Mouse (Mus musculus): ENCODE measurements at regions not wholly inside any gene's neighbourhood (a gene's known extent, or its start where the extent isn't known, plus 50 kb on each side); places are given as distances from the start of the nearest gene placed in this dataset.

GRCm38 (mm10) chr3:149820670-149821069 lies 830.3 kb upstream of the Adgrl2 start:
- H3K9ac ChIP-seq (ENCODE audit: low read depth, low read length) = no peak overlapping the region
- 93% methylated on average over 3 of the region's 3 CpGs for WGBS
- no peak for TF ChIP-seq CTCF (IDR thresholded peaks at IDR 0.05; ENCODE audit: low read depth)
- H3K4me3 ChIP-seq (ENCODE audit: low read depth, low read length) = no peak overlapping the region
- H3K36me3 ChIP-seq (ENCODE audit: control insufficient read depth, insufficient read depth) = no peaks in the 10 kb centered on the region
- no peak overlapping the region for H3K27ac ChIP-seq (ENCODE audit: low read depth, low read length)
- no peaks in the 10 kb centered on the region for H3K9me3 ChIP-seq (ENCODE audit: control insufficient read depth)
- H3K4me1 ChIP-seq (replicated peaks; ENCODE audit: control insufficient read depth, insufficient read depth, low read length) = no peaks in the 10 kb centered on the region
- H3K27me3 ChIP-seq (replicated peaks; ENCODE audit: control insufficient read depth, insufficient read depth, low read length) = no peaks in the 10 kb centered on the region
- no peak for ATAC-seq
- no peak overlapping the region for H3K4me2 ChIP-seq (replicated peaks; ENCODE audit: low read depth)

DNA sequence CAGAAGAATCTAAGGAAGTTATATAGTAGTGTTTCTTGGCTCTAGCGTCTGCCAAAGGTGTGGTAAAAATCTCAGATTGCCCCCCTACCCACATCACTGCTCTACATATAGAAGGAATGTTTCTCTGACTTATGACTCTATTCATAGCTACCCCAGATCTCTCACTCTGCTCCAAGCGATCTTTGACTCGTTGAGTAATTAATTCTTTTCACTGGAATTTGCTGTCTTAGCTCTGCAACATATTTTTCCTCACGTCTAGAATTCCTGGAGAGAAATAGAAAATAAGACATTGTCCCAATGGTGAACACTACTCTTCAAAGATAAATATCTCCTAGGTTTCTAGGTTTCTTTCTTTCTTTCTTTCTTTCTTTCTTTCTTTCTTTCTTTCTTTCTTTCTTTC lies 829.5 kb upstream of the Adgrl2 start:
- H3K27me3 ChIP-seq (replicated peaks; ENCODE audit: control insufficient read depth, insufficient read depth, low read length) = no peaks in the 10 kb centered on the region
- H3K36me3 ChIP-seq (ENCODE audit: control insufficient read depth, insufficient read depth) = no peaks in the 10 kb centered on the region
- TF ChIP-seq CTCF (IDR thresholded peaks at IDR 0.05; ENCODE audit: low read depth) = no peak
- no peak for ATAC-seq
- no peak overlapping the region for H3K27ac ChIP-seq (ENCODE audit: low read depth, low read length)
- H3K4me2 ChIP-seq (replicated peaks; ENCODE audit: low read depth) = no peak overlapping the region
- H3K4me3 ChIP-seq (ENCODE audit: low read depth, low read length) = no peak overlapping the region
- H3K4me1 ChIP-seq (replicated peaks; ENCODE audit: control insufficient read depth, insufficient read depth, low read length) = no peaks in the 10 kb centered on the region
- H3K9me3 ChIP-seq (ENCODE audit: control insufficient read depth) = no peaks in the 10 kb centered on the region
- no peak overlapping the region for H3K9ac ChIP-seq (ENCODE audit: low read depth, low read length)
- 68% methylated on average over 4 of the region's 4 CpGs for WGBS

GRCm38 (mm10) chr3:149819081-149819480 lies 828.7 kb upstream of the Adgrl2 start:
- no peak for ATAC-seq
- no peak overlapping the region for H3K4me2 ChIP-seq (replicated peaks; ENCODE audit: low read depth)
- whole genome bisulfite sequencing = 59% methylated on average over 2 of the region's 2 CpGs
- H3K27ac ChIP-seq (ENCODE audit: low read depth, low read length) = no peak overlapping the region
- TF ChIP-seq CTCF (IDR thresholded peaks at IDR 0.05; ENCODE audit: low read depth) = no peak
- no peaks in the 10 kb centered on the region for H3K9me3 ChIP-seq (ENCODE audit: control insufficient read depth)
- H3K36me3 ChIP-seq (ENCODE audit: control insufficient read depth, insufficient read depth) = no peaks in the 10 kb centered on the region
- no peaks in the 10 kb centered on the region for H3K4me1 ChIP-seq (replicated peaks; ENCODE audit: control insufficient read depth, insufficient read depth, low read length)
- H3K4me3 ChIP-seq (ENCODE audit: low read depth, low read length) = no peak overlapping the region
- H3K27me3 ChIP-seq (replicated peaks; ENCODE audit: control insufficient read depth, insufficient read depth, low read length) = no peaks in the 10 kb centered on the region
- H3K9ac ChIP-seq (ENCODE audit: low read depth, low read length) = no peak overlapping the region

- no peak overlapping the region for H3K4me2 ChIP-seq (replicated peaks; ENCODE audit: low read depth)
- H3K27me3 ChIP-seq (replicated peaks; ENCODE audit: control insufficient read depth, insufficient read depth, low read length) = no peaks in the 10 kb centered on the region
- H3K36me3 ChIP-seq (ENCODE audit: control insufficient read depth, insufficient read depth) = no peaks in the 10 kb centered on the region
- no peak for TF ChIP-seq CTCF (IDR thresholded peaks at IDR 0.05; ENCODE audit: low read depth)
- WGBS = 51% methylated on average over 2 of the region's 2 CpGs
- H3K27ac ChIP-seq (ENCODE audit: low read depth, low read length) = no peak overlapping the region
- no peak overlapping the region for H3K9ac ChIP-seq (ENCODE audit: low read depth, low read length)
- no peaks in the 10 kb centered on the region for H3K4me1 ChIP-seq (replicated peaks; ENCODE audit: control insufficient read depth, insufficient read depth, low read length)
- no peak overlapping the region for H3K4me3 ChIP-seq (ENCODE audit: low read depth, low read length)
- no peak for ATAC-seq
- no peaks in the 10 kb centered on the region for H3K9me3 ChIP-seq (ENCODE audit: control insufficient read depth)
Measured at GRCm38 (mm10) chr3:149811036-149811435, 820.7 kb upstream of the Adgrl2 start.

GRCm38 (mm10) chr3:149805345-149805744 lies 815.0 kb upstream of the Adgrl2 start:
- H3K27ac ChIP-seq (ENCODE audit: low read depth, low read length) = no peak overlapping the region
- no peak for TF ChIP-seq CTCF (IDR thresholded peaks at IDR 0.05; ENCODE audit: low read depth)
- ATAC-seq = no peak
- H3K4me2 ChIP-seq (replicated peaks; ENCODE audit: low read depth) = no peak overlapping the region
- H3K36me3 ChIP-seq (ENCODE audit: control insufficient read depth, insufficient read depth) = no peaks in the 10 kb centered on the region
- H3K4me1 ChIP-seq (replicated peaks; ENCODE audit: control insufficient read depth, insufficient read depth, low read length) = no peaks in the 10 kb centered on the region
- H3K27me3 ChIP-seq (replicated peaks; ENCODE audit: control insufficient read depth, insufficient read depth, low read length) = no peaks in the 10 kb centered on the region
- no peak overlapping the region for H3K9ac ChIP-seq (ENCODE audit: low read depth, low read length)
- H3K9me3 ChIP-seq (ENCODE audit: control insufficient read depth) = no peaks in the 10 kb centered on the region
- H3K4me3 ChIP-seq (ENCODE audit: low read depth, low read length) = no peak overlapping the region
- WGBS = 70% methylated on average over 6 of the region's 6 CpGs

DNA sequence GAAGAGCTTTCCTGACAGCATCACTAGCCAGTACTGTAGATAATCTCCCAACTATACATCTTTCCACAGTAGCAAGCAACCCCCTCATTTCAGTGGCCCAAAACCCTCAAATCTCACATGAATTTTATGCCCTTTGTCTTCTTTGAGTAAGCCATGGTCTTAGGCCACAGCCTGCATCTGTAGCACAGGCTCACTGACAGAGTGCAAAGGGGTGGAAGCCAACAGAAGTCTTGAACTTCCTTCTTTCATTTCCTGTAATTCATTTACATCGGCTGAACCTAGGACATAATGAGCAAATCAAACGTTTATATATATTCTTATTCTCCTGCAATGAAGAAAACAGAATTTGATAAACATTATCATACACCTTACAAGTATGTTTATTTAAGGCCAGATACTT lies 805.8 kb upstream of the Adgrl2 start:
- no peak for TF ChIP-seq CTCF (IDR thresholded peaks at IDR 0.05; ENCODE audit: low read depth)
- Histone ChIP-seq H3K4me1 (replicated peaks; ENCODE audit: control insufficient read depth, insufficient read depth, low read length) (no peaks in the 10 kb centered on the region), H3K9ac (ENCODE audit: low read depth, low read length) (no peak overlapping the region), H3K4me2 (replicated peaks; ENCODE audit: low read depth) (no peak overlapping the region), H3K27me3 (replicated peaks; ENCODE audit: control insufficient read depth, insufficient read depth, low read length) (no peaks in the 10 kb centered on the region), H3K36me3 (ENCODE audit: control insufficient read depth, insufficient read depth) (no peaks in the 10 kb centered on the region), H3K27ac (ENCODE audit: low read depth, low read length) (no peak overlapping the region), H3K9me3 (ENCODE audit: control insufficient read depth) (no peaks in the 10 kb centered on the region), H3K4me3 (ENCODE audit: low read depth, low read length) (no peak overlapping the region)
- no peak for ATAC-seq
- WGBS = 66% methylated on average over 2 of the region's 2 CpGs

DNA sequence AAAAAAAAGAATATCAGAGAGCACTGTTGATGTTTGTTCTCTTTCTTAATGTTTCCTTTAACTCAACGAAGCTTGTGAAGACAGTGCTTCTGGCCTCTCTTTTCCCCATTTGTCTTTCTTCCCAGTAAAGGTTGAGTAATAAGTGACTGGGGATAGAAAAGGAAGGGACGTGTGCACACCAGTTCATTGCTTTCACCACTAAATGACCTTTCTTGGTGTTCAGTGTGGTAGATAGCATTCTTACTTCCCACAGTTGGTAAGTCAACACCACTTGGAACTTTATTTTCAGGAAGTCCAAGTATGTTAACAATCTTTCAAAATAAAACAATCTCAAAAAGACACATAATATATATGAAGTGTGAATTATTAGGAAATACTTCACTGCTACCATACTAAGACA lies 801.2 kb upstream of the Adgrl2 start:
- WGBS = 76% methylated on average over 2 of the region's 2 CpGs
- no peak overlapping the region for H3K27ac ChIP-seq (ENCODE audit: low read depth, low read length)
- H3K4me3 ChIP-seq (ENCODE audit: low read depth, low read length) = no peak overlapping the region
- TF ChIP-seq CTCF (IDR thresholded peaks at IDR 0.05; ENCODE audit: low read depth) = no peak
- no peaks in the 10 kb centered on the region for H3K4me1 ChIP-seq (replicated peaks; ENCODE audit: control insufficient read depth, insufficient read depth, low read length)
- H3K9me3 ChIP-seq (ENCODE audit: control insufficient read depth) = no peaks in the 10 kb centered on the region
- no peak overlapping the region for H3K4me2 ChIP-seq (replicated peaks; ENCODE audit: low read depth)
- no peaks in the 10 kb centered on the region for H3K27me3 ChIP-seq (replicated peaks; ENCODE audit: control insufficient read depth, insufficient read depth, low read length)
- H3K9ac ChIP-seq (ENCODE audit: low read depth, low read length) = no peak overlapping the region
- H3K36me3 ChIP-seq (ENCODE audit: control insufficient read depth, insufficient read depth) = no peaks in the 10 kb centered on the region
- ATAC-seq = no peak

Data from intestine, postnatal 0 days (tissue).